Mouse (Mus musculus) right cerebral cortex, adult 2 months (tissue): ENCODE data around the gene Nemf.
"Not testable (repeated sequence)": the region's sequence is repeated elsewhere in the genome, so short reads cannot be mapped to it uniquely, and the experiment has no call there.

Experiments used
- DNase-seq, 2 experiments: peaks; one replicate each; pipeline ENCODE4 v3.0.0; 2021 to 2022; ENCODE audit warnings: low spot score in 2 of 2

The Nemf gene

DNA sequence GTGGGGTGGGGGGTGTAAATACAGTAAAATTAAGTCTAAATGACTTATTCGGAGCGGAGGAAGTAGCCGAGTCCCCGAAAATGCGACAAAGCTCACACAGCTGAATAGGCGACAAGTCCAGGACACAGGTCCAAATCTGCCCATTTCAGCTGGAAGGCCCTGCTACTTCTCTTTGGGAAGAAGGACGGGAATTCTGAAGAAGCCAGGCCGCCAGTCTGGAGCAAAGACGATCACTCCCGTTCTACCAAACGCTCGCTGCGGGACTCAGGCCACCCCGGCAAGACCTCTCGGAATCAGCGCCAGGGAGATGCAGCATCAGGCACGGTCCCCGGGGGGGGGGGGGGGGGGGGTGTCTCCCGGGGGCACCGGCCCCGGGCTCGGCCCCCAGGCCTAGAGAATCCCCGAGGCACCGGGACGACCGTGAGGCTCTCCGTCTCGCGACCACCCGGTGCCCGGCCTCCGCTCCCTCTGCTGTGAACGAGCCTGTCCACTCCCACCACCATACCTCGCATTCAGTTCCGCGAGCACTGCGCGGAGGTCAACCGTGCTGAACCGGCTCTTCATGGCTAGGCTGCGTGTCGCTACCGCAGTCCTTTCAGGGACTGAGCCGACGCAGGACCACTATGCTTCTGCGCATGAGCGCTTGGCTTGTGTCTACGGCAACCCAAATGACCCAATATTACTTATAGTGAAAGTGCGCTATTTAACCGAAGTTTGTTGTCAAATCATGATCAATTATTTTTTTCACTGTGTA lies at the start of gene Nemf:
TSS of gene Nemf (minus strand) at position 620 of the 754 bp plus-strand sequence.
- peak; percentile 90 to 91 for DNase-seq

DNA sequence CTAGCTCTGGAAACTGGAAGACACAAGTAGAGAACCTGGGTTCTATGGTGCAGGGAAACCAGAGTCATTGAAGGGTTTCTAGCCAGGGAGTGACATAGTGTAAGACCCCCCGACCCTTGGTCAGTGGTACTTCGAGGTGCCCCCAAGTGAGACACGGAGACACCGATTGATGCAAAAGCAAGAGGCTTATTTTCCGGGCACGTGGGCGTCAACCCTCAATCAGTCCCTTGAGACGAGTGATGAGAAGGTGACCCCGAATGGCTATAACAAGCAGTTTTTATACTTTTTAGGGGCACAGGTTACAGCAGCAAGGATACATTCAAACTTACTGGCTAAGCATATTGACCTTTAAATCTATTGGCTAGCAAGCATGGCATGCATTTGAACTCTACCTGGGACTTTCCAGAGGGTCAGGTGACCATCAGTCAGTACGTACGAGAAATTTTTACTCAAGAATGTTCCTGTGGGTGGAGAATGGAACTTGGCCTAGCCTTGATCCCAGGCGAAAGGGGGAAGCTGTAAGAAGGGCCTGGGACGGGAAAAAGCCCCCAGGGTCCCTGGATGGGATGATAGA lies 45.7 kb upstream of the Nemf start:
- no peak for DNase-seq

DNA sequence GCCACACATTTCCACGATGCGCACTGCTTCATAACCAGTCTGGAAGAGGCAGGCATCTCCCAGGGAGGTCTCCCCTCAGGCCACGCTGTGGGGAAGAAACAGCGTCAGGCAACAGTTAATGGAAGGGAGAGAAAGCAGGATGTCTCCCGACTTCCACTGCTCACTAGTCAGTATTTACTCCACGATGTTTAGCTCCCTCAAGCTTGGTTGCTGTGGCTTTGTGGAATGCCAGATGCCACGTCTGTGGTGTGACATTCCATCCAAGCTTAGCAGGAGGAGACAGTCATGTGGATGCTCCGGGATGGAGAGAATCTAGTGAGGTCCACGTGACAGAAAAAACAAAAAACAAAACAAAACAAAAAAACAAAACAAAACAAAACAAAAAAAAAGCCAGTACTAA lies 45.1 kb upstream of the Nemf start:
- no peak for DNase-seq

DNA sequence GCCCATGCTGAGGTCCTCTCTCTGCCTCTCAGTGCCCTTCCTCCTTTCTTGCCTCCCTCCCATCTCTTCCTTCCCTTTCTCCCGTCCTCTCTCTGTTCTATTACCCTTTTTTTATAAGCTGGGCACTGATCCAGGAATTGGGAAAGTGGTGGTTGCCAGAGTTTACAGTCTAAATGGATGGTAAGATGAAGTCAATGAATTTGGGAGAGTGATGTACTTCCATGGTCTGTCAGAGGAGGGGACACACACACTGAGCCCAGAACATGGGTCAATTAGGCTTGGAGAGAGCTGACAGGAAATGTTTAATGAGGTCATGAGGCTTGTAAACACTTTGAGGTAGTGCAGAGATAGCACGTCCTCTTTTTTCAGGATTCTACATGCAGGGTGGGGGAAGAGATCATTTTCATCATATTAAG lies 43.9 kb upstream of the Nemf start:
- DNase-seq: no peak

DNA sequence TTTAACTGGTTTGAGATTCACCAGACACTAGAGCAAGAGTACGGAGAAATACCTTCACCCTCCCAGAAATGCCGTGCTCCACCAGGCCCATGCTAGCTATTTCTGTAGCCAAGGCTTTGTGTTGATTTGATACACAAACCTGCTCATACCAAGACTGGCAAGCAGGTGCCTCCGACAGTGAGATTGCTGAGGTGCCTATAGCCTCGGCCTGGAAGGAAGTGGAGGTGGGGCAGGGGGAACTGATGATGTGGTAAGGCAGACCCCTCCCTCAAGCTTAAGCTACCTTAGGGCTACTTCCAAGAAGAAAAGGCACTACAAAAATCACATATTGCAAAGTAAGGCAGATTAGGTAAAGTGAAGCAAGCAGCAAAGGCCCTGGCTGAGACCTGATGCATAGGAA lies 43.4 kb upstream of the Nemf start:
- no peak for DNase-seq

DNA sequence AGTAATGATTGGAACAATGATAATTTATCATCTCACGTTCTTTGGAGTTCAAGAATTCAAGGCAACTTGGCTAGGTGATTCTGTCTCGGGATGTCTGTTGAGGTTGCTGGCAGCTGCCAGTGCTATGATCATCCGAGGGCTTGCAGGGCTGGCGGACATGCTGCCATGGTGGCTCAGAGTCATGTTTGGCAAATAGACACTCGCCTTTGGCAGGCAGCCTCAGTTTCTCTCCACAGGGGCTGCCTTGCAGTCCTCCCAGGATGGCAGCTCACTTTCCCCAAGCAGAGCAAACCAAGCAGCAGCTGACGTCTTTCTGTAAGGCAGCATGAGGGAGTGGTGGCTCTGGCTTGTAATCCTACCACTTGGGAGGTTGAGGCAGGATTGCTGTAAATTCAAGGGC lies 37.5 kb upstream of the Nemf start:
- no peak for DNase-seq

DNA sequence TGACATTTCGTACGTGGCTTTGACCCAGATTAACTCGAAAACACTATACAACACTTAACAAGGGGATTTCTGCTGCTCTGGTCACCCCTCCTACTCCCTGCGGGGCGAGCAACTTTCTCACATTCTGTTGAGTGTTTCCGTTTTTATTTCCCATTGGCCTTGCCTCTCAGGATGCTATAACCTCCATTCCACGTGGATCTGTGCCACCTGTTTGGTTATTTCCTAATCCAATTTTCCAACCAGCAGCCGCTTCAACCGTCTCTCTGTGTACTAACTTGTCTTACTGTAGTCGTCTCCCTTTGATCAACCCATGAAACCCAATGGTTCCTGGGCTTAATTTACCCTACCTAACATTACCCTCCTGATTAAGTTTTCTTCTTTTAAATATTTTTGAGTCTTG lies 36.1 kb upstream of the Nemf start:
- DNase-seq: no peak

DNA sequence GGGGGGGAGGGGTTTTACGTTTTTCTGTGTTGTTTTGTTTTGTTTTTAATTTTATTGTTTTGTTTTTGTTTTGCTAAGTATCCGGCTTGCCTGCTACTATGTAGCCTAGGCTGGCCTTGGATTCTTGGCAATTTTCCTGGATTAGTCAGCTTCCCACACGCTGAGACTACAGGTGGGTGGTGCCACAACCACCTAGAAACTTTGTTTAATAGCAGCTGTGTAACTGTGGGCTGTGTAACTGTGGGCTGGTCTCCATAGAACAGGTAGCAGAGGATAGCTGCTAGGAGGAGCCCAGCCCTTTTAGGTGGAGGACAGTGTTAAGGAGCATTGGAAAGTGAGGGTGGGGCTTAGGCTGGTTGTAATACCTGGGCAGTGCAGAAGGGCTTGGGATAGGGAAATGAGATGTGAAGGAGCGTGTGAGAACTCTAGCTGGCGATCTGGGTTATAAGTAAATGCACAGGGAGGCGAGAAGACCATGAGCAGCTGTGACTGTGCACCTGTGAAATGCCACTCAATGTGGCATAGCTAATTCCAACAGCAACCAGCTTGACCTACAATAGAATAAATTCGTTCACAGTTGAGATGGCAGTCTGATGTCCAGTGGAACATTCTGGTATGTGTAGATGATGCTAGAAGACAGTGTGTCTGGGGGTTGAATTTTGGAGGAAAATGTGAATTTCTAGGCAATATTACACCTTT lies 33.2 kb upstream of the Nemf start:
- DNase-seq: peak in 1 of 2 experiments; percentile 7

DNA sequence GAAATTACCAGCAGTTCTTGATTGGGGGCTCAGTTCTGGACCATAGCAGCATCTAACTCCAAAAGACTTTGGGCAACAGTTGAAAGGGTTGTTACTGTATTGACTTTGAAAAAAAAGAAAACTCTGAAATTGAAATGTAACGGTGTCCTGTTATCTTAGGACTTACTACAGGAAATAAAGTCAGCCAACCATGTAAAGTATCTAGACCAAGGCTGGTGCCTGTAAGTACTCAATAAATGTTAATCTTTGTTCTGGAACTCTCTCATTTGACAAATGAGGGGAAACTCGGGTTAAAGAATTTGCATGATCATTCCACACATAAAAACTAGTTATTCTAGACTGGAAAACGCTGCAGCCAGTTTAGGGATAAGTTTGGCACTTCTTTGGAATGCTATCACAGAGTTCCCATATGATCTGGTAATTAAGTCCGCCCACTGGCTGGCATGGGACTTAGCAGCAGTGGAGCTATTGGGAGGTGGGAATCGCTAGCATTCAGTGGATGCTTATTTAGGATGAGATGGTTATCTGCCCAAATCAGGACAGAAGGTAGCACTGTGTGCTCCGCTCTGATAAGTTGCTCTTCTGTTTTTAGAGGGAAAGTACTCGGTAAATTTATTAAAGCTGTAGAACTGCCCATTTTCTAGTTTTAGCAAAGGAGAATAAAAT lies 32.4 kb upstream of the Nemf start:
- peak; percentile 14 to 17 for DNase-seq

DNA sequence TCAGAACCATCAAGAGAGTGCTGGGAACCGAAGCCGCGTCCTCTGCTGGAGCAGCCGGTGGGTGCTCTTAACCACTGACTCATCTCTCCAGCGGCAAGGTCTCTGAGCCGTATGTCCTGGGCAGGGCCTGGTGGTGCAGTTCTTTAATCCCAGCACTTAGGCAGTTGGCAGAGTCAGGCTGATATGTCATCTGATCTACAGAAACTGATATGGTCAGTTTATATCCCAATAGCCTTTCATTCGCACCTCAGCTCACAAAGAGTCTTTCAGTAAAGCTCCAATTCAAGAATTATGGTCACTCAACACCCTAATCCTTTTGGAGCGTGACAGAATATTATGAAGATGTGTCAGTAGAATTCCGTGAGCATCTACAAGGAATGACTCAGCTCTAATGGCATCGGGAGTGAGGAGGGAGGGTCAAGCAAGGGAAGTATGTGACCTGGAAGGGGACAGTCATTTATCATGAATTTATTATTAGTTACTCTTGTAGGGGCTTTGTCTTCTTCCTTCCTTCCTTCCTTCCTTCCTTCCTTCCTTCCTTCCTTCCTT lies 31.4 kb upstream of the Nemf start:
- no peak for DNase-seq

DNA sequence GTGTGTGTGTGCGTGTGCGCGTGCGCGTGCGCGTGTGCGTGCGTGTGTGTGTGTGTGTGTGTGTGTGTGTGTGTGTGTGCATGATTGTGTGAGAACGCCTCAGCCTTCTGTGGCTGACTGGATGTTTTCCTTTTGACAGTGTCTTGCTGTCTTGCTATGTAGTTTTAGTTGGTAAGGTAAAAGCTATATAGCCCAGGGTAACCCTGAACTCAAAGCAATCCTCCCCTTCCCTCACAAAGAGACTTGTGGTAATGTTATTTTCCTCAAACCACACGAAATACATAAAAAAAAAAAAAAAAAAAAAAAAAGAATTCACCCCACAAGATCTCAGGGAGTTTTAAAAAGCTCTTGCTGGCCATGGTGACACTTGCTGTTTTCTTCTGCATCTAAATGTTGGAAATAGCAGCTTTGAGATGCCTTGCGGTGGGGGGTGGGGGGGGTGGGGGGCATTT lies 29.3 kb upstream of the Nemf start:
- not testable (repeated sequence) for DNase-seq

DNA sequence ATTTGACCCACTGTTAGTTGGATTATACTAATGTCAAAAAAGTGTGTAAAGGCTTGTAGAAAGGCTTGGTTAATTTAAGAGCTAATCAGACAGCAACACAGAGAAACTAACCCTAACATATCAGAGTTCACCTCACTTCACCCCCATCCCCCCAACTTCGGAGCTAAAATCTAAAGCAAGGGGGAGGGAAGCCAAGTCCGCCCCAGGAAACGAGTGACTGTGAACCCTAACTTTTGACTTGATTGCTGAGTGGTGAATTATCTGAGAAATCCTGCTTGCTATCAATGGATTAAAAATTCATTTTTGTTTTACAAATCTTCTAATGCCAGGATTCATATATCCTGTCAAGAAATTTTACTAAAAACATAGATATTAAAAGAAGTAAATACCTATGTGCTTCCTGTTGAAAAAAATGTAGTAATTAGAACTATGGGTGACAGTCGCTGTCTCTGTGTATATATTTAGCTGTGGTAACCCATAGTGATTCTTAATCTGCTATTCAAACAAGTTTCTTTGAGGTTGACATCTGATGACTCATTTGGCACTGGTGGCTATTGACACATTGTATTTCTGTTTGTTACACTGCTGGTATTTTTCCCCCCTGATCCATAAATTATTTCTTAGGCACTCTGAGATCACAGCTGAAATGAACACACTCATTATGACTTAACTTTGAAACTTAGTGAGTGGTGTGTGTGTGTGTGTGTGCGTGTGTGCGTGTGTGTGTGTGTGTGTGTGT lies 28.7 kb upstream of the Nemf start:
- DNase-seq: no peak

DNA sequence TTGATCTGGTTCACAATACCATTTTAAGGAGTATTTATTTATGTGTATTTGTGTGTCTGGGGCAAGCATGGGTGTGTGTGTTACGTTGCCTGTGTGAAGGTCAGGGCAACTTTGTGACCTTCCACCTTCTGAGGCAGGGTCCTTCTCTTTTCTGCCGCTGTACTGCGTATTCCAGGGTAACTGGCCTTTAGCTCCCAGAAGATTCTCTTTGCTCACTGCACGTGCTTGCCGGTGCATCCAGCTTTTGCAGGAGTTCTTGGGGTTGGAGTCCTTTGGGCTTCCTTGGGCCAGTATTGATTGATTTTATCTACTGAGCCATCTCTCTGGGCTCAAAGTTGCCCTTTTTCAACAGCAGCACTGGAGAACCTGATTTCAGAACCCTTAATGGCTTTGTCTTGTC lies 27.6 kb upstream of the Nemf start:
- no peak for DNase-seq

DNA sequence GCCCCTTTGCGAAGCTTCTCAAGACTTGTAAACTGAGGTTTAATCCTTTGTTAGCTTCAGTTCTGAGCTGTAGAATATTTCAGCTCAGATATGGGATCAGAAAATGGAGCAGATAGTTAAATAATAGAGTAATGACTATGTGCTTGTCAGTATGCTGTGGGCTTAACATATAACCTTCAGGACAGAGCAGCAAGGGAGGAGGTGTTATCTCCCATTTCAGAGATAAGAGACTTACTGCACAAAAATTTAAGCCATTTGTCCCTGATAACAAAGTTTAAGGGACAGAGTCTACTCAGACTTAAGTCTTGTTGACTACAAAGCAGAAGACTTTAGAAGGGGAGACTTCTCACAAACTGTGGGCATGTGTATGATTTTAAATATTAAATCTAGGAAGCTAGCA lies 25.9 kb upstream of the Nemf start:
- no peak for DNase-seq

DNA sequence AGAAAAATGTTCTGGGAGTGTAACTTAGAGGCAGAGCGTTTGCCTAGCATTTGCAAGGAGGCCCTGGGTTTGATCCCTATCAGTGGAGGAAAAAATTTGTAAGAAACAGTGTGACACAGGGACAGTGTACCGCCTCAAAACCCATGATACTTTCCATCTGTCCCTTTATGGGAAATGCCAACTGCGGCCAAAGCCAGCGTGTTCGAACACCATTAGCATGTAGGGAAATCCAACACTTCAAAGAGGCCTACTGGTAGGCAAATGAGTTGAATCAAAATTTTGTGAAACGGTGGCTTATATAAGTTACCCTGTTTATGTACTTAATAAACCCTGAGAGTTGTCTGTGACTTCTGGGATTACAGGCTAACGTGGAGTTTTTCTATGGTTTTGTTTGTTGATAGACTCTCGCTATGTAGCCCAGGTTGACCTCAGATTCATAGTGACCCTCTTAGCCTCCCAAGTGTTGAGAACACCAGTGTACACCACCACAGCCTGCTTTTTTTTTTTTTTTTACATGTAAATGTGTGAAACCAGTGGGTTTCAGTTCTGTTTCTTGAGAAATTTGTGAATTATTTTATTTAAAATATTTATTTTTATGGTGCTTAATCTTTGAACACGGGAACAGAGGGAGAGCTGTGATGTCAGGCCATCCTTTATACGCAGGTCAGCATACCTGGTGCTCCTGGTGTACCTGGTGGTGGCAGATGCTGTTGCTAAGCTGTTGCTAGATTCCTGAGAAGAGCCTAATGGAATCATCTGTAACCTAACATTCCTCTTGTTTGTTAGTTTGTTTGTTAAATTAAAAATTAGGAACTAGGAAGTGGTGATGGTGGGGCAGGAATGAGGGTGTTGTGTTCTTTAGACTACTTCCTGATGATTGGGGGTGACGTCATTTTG lies 21.8 kb upstream of the Nemf start:
- no peak for DNase-seq

DNA sequence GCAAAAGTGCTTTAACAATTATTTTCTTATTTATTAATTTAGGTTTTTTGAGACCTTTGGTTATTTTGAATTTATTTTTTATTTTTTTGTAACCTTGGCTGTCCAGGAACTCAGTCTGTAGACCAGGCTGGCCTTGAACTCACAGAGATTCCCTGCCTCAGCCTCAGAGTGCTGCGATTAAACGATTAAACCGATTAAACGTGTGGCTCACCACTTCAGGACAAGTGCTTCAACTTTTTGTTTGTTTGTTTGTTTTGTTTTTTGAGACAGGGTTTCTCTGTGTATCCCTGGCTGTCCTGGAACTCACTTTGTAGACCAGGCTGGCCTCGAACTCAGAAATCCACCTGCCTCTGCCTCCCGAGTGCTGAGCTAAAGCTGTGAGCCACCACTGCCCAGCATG lies 20.7 kb upstream of the Nemf start:
- not testable (repeated sequence) for DNase-seq

DNA sequence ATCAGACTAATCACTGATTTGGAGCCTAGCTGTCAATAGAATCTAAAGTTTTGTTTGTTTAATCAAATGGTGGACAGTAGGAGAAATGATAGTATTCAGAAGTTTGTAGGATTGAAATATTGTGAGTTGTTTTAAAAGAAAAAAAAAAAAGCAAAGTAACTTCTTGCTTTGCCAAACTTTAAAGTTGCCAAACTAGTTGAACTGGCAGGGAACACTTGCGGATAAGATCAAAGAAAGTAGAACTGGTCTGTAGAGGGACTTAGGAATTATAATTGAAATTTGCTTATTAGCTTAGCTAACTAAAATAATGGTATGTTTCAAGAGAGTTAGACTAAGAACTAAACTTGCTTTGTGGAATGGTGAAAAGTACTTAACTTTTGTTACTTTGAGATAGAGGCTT lies 20.2 kb upstream of the Nemf start:
- no peak for DNase-seq

DNA sequence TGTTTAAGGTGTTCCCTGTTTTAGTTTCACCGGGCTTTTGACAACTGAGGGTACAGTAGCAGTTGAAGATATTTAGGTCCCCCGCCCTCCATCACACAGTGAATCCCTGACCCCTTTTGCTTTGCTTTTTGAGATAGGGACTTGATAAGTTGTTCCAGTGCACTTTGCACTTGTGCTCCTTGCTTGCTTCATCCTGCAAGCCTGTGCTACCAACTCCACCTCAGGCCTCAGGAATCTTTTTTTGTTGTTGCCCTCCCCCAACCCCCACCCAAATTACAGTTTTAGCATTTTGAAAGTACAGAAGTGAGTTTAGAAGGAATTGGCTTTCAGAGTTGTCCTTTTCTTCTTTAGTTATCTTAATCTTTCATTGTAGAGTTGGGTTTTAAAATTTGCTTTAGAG lies 19.2 kb upstream of the Nemf start:
- DNase-seq: no peak

DNA sequence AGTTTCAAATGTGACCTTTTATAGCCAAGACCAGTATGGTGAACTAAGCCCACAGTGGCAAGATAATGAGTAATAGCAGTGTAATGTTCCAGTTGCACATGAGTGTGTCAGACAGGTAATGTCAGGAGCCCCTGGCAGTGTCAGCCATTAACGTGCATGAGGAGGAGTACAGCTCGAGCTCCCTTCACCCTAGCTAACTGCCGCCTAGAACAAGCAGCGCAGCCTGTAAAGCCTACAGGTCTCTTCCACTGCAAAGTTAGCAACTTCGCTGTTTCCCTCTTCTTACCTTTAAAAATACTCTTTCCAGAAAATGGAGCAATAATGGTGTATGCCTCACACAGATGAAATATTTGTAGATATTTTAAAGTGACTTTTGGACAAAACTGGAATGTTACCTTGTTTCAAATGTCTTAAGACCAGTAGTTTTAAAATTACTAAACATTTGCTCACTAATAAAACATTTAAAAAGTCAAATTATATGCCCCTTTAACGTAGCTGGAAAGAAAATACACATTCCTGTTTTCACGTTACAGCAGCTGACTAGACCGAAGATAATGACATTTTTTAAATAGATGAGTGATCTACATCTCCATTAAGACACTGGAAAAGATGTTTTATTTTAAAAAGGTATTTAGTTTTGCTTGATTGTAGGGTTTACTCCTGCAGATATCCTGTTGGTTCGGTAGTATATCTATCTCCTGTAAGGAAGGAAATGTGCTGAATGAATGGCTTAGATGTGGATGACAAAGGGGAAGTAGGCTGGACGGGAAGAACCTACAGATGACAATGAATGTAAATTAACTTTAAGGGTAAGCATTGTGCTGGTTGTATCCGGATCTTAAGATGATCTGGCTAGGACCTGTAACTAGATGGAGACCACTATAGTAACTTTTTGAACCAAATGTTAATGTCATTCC lies 17.1 kb upstream of the Nemf start:
- no peak for DNase-seq
